8 mouse cellular contexts compared by ENCODE assay signal in the genomic region with DNA sequence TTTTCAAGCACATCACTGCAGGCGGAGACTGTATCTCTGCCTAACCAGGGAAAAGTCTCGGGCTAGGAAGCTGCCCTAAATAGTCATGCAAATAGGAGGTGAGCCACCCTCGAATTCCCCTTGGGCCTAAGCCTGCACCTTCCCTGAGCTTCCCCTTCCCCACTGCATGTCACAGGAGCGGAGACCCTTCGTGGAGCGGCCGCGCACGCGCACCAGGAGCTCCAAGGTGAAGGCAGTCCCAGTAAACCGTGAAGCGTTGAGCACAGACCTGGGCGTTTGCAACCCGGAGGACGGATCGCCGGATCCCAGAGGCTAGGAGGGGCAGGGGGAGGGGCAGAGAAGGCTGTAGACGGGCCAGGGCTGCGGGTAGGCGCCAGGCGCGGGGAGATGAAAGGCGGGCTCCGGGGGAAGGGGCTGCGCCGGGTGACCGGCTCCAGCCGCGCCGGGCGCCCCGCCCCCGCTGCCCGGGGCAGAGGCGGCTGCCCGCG. TPM values are rescaled to one million over a fixed set of nuclear protein-coding genes. Genes with fewer than 3 reads are reported as not detected.
DNase-seq lines count a peak whose midpoint lies in the region; ATAC-seq and TF ChIP-seq lines count a peak whose summit lies in the region.

No protein-coding gene starts in this region.

- intact Hi-C loops in heart, adult 2 months (cut with DNase I), result no loop called here

- H3K79me2 ChIP-seq in heart, adult 2 months (replicated peaks; ENCODE audit: control insufficient read depth, insufficient read depth, low read length), result no peaks in the 10 kb centered on the region

- H3K9ac ChIP-seq in heart, adult 2 months (ENCODE audit: low read depth, low read length), result no peak overlapping the region
- H3K9ac ChIP-seq in hindbrain, embryonic 13.5 days, result peak overlapping the region; percentile 72

- ATAC-seq in hindbrain, embryonic 13.5 days (ENCODE audit: low FRiP score), result peak; percentile 79

- no peak for TF ChIP-seq EP300 in heart, adult 2 months (IDR thresholded peaks at IDR 0.05; ENCODE audit: insufficient read depth, low read depth, low read length)

- TF ChIP-seq POLR2A in heart, adult 2 months (IDR thresholded peaks at IDR 0.05; ENCODE audit: insufficient read depth, low read depth, low read length), result no peak

- H3K27ac ChIP-seq in heart, adult 2 months, result no peak overlapping the region
- H3K27ac ChIP-seq in hindbrain, embryonic 13.5 days, result no peak overlapping the region

- H3K9me3 ChIP-seq in hindbrain, embryonic 13.5 days, result no peaks in the 10 kb centered on the region

- peak overlapping the region; percentile 14; the same call in 1 of the 2 replicates for H3K4me3 ChIP-seq in heart, adult 2 months
- H3K4me3 ChIP-seq in hindbrain, embryonic 13.5 days, result peak overlapping the region; percentile 52

- WGBS in heart, adult 2 months, result 2% methylated on average over 37 of the region's 37 CpGs
- WGBS in hindbrain, embryonic 13.5 days, result under 1% methylated on average over 34 of the region's 37 CpGs

- H3K4me1 ChIP-seq in heart, adult 2 months (ENCODE audit: control insufficient read depth, insufficient read depth, low read length), result no peaks in the 10 kb centered on the region
- peaks cover 25% of the 10 kb centered on the region for H3K4me1 ChIP-seq in hindbrain, embryonic 13.5 days (replicated peaks)

- peak overlapping the region; percentile 93 for H3K4me2 ChIP-seq in hindbrain, embryonic 13.5 days

- peak; percentile 6 to 27 for DNase-seq in heart, adult 2 months
- no peak for DNase-seq in heart, adult 11 months
- peak; percentile 87 for DNase-seq in embryo, embryonic 9.5 days (ENCODE audit: extremely low spot score)
- DNase-seq in liver, result peak; percentile 35
- DNase-seq in ovary, postnatal 14 days (ENCODE audit: low spot score), result peak; percentile 17
- DNase-seq in B cell, adult 2 months, result no peak
- DNase-seq in cerebellum, adult 11 months, result no peak

- H3K27me3 ChIP-seq in heart, adult 2 months (ENCODE audit: control insufficient read depth, insufficient read depth, low read length), result peaks cover 11% of the 10 kb centered on the region
- H3K27me3 ChIP-seq in hindbrain, embryonic 13.5 days, result peaks cover 87% of the 10 kb centered on the region

- no peak for TF ChIP-seq CTCF in heart, adult 2 months (IDR thresholded peaks at IDR 0.05)

- H3K36me3 ChIP-seq in heart, adult 2 months (ENCODE audit: control insufficient read depth, insufficient read depth, low read length), result no peaks in the 10 kb centered on the region
- H3K36me3 ChIP-seq in hindbrain, embryonic 13.5 days, result no peaks in the 10 kb centered on the region

RNA-seq across cellular contexts. Expression of a gene that starts 2.9 kb away (rescaled TPM):
- under 1 TPM; 0.30 to 0.94 TPM for total RNA-seq in heart, adult 2 months (2021)
- 0.23 and 0.31 TPM in 2 replicates for polyA plus RNA-seq in heart, adult 2 months (2012; rRNA removed)
- 7.5 and 8.3 TPM in 2 replicates for polyA plus RNA-seq in hindbrain, embryonic 13.5 days (2015; fragmentation: Nextera tagmentation; extraction: Ambion mirVana)

Comparison
In these comparisons a context has a peak if more than half of its experiments do, and no peak if none do; other contexts are left out.
1. DNase-seq: peak in heart, adult 2 months (2 of 2), embryo, embryonic 9.5 days (single experiment), liver (single experiment) and ovary, postnatal 14 days (single experiment); none in heart, adult 11 months (single experiment), B cell, adult 2 months (0 of 2) and cerebellum, adult 11 months (single experiment).